Comparison of ENCODE assay signal across 24 mouse cellular contexts in genomic region chr12:25148099-25148498, GRCm38 (mm10).
"Had no signal": no experiment of that assay in that cellular context is flagged by ENCODE, and none has a peak within 500 bp of the region (broad histone marks: within the 10 kb centered on the region; RNA-seq: fewer than 3 reads in every experiment).

No protein-coding gene starts in this region.

- H3K4me1 ChIP-seq: heart, embryonic 13.5 days; heart, embryonic 15.5 days; hindbrain, embryonic 13.5 days; limb, embryonic 12.5 days had no signal

- H3K27ac ChIP-seq: heart, embryonic 13.5 days; heart, embryonic 15.5 days; hindbrain, embryonic 13.5 days; intestine, embryonic 15.5 days; layer of hippocampus, adult 2 months; left cerebral cortex, adult 2 months; limb, embryonic 12.5 days; liver, embryonic 13.5 days had no signal

- H3K9ac ChIP-seq: heart, embryonic 13.5 days; heart, embryonic 15.5 days; hindbrain, embryonic 13.5 days; intestine, embryonic 15.5 days; limb, embryonic 12.5 days; liver, embryonic 13.5 days had no signal

- H3K9me3 ChIP-seq: heart, embryonic 13.5 days; heart, embryonic 15.5 days; hindbrain, embryonic 13.5 days; intestine, embryonic 15.5 days; limb, embryonic 10.5 days; limb, embryonic 12.5 days; liver, embryonic 13.5 days had no signal

- H3K4me3 ChIP-seq: heart, embryonic 13.5 days; heart, embryonic 15.5 days; hindbrain, embryonic 13.5 days; intestine, embryonic 15.5 days; layer of hippocampus, adult 2 months; left cerebral cortex, adult 2 months; limb, embryonic 10.5 days; limb, embryonic 12.5 days; liver, embryonic 13.5 days had no signal

- H3K4me2 ChIP-seq: heart, embryonic 11.5 days; heart, embryonic 13.5 days; heart, embryonic 15.5 days; hindbrain, embryonic 13.5 days; intestine, embryonic 15.5 days; limb, embryonic 12.5 days; liver, embryonic 11.5 days; liver, embryonic 13.5 days had no signal

- H3K27me3 ChIP-seq: heart, embryonic 15.5 days; hindbrain, embryonic 13.5 days; intestine, embryonic 15.5 days; limb, embryonic 12.5 days; liver, embryonic 13.5 days had no signal

- DNase-seq: gastrocnemius, postnatal 14 days; gastrocnemius, postnatal 36 days; heart, adult 18-20 months; heart, postnatal 14 days; heart, postnatal 36 days; kidney, adult 18-20 months; kidney, adult 8-10 months; kidney, postnatal 10 days; kidney, postnatal 25 days; kidney, postnatal 4 days; liver; liver, embryonic 13.5 days had no signal

- H3K36me3 ChIP-seq: heart, embryonic 13.5 days; heart, embryonic 15.5 days; hindbrain, embryonic 13.5 days; intestine, embryonic 15.5 days; limb, embryonic 10.5 days; limb, embryonic 12.5 days; liver, embryonic 13.5 days had no signal

- ATAC-seq: hindbrain, embryonic 16.5 days; inflammation-experienced regulatory T-cells, adult 6 months; intestine, embryonic 15.5 days had no signal
